9 mouse cellular contexts compared by ENCODE assay signal in genomic region chr7:46029299-46030144, GRCm38 (mm10). TPM values are rescaled to one million over a fixed set of nuclear protein-coding genes. Genes with fewer than 3 reads are reported as not detected.
DNase-seq lines count a peak whose midpoint lies in the region; ATAC-seq lines count a peak whose summit lies in the region.
"Had no signal": no experiment of that assay in that cellular context is flagged by ENCODE, and none has a peak within 500 bp of the region (broad histone marks: within the 10 kb centered on the region; RNA-seq: fewer than 3 reads in every experiment).

No protein-coding gene starts in this region.

- H3K4me2 ChIP-seq in heart, embryonic 16.5 days (ENCODE audit: low read depth, low read length): peak overlapping the region; percentile 25; the same call in 1 of the 2 replicates
- H3K4me2 ChIP-seq in liver, embryonic 11.5 days: peak overlapping the region; percentile 21

- no peaks in the 10 kb centered on the region for H3K9me3 ChIP-seq in heart, embryonic 16.5 days (replicated peaks; ENCODE audit: control insufficient read depth, low read length)
- no peaks in the 10 kb centered on the region for H3K9me3 ChIP-seq in embryonic facial prominence, embryonic 10.5 days
- H3K9me3 ChIP-seq in liver, embryonic 11.5 days (ENCODE audit: control insufficient read depth, low read length): no peaks in the 10 kb centered on the region

- 0 out of 2 replicates have a peak overlapping the region, but pooled peaks have one; percentile 37 for H3K9ac ChIP-seq in heart, embryonic 16.5 days (ENCODE audit: low read length)
- H3K9ac ChIP-seq in liver, embryonic 11.5 days (ENCODE audit: low read depth, low read length): no peak overlapping the region

- H3K36me3 ChIP-seq in heart, embryonic 16.5 days (ENCODE audit: control insufficient read depth, insufficient read depth): no peaks in the 10 kb centered on the region
- H3K36me3 ChIP-seq in embryonic facial prominence, embryonic 10.5 days (replicated peaks): no peaks in the 10 kb centered on the region
- H3K36me3 ChIP-seq in liver, embryonic 11.5 days (ENCODE audit: control insufficient read depth, insufficient read depth, low read length): no peaks in the 10 kb centered on the region

- H3K4me3 ChIP-seq in heart, embryonic 16.5 days (ENCODE audit: low read length): no peak overlapping the region
- H3K4me3 ChIP-seq in embryonic facial prominence, embryonic 10.5 days: peak overlapping the region; percentile 39
- H3K4me3 ChIP-seq in liver, embryonic 11.5 days (ENCODE audit: low read depth, low read length): no peak overlapping the region

- peaks cover 4% of the 10 kb centered on the region for H3K4me1 ChIP-seq in heart, embryonic 16.5 days (ENCODE audit: control insufficient read depth, insufficient read depth, low read length)
- peaks cover 18% of the 10 kb centered on the region for H3K4me1 ChIP-seq in embryonic facial prominence, embryonic 10.5 days
- H3K4me1 ChIP-seq in liver, embryonic 11.5 days (replicated peaks; ENCODE audit: control insufficient read depth, insufficient read depth, low read length): peaks cover 15% of the 10 kb centered on the region

- no peak overlapping the region for H3K27ac ChIP-seq in heart, embryonic 16.5 days (ENCODE audit: low read length)
- H3K27ac ChIP-seq in embryonic facial prominence, embryonic 10.5 days (replicated peaks): 0 out of 2 replicates have a peak overlapping the region, but pooled peaks have one; percentile 24
- H3K27ac ChIP-seq in liver, embryonic 11.5 days (ENCODE audit: low read depth, low read length): peak overlapping the region; percentile 77

- H3K27me3 ChIP-seq in heart, embryonic 16.5 days (ENCODE audit: control insufficient read depth, insufficient read depth, low read length): no peaks in the 10 kb centered on the region
- H3K27me3 ChIP-seq in embryonic facial prominence, embryonic 10.5 days (replicated peaks; ENCODE audit: low read depth, poor library complexity, severe bottlenecking): no peaks in the 10 kb centered on the region
- H3K27me3 ChIP-seq in liver, embryonic 11.5 days (replicated peaks; ENCODE audit: control insufficient read depth, insufficient read depth, low read length): no peaks in the 10 kb centered on the region

- 59% methylated on average over 9 of the region's 9 CpGs for WGBS in heart, embryonic 16.5 days
- WGBS in embryonic facial prominence, embryonic 10.5 days: 69% methylated on average over 9 of the region's 9 CpGs
- WGBS in liver, embryonic 11.5 days: 64% methylated on average over 9 of the region's 9 CpGs

- no peak for ATAC-seq in heart, embryonic 16.5 days (replicated peaks; ENCODE audit: extremely low read depth, insufficient read depth, low FRiP score)
- ATAC-seq in liver, embryonic 11.5 days (replicated peaks; ENCODE audit: low FRiP score): no peak

- no peak for DNase-seq in heart, adult 8-10 months (ENCODE audit: low spot score)
- peak; percentile 71 for DNase-seq in A20 (ENCODE audit: low read depth, low spot score)
- DNase-seq in embryonic facial prominence, embryonic 10.5 days (ENCODE audit: low spot score): no peak
- no peak for DNase-seq in liver, embryonic 11.5 days (ENCODE audit: low spot score)
- DNase-seq in adrenal gland, adult (ENCODE audit: inconsistent age in 2 of 2, low spot score in 1 of 2): no peak
- DNase-seq in cerebellum, adult 9-11 months: no peak
- DNase-seq in c-Kit-positive CD71-positive TER-119-positive erythroid progenitor cells, embryonic 14.5 days (ENCODE audit: low spot score): no peak

RNA-seq across cellular contexts. Expression of gene Abcc6, which starts 0.6 kb away (rescaled TPM):
- 0.11 and 0.12 TPM in 2 replicates for polyA plus RNA-seq in heart, embryonic 16.5 days (2015; fragmentation: Nextera tagmentation; extraction: Ambion mirVana)
- total RNA-seq in heart, adult 8-10 months (2022): not detected
- polyA plus RNA-seq in embryonic facial prominence, embryonic 10.5 days (2016; fragmentation: Nextera tagmentation; extraction: Ambion mirVana): 0.10 TPM in 1 of 2 replicates, not detected in the other
- polyA plus RNA-seq in liver, embryonic 11.5 days (2014; fragmentation: Nextera tagmentation; extraction: Ambion mirVana): 5.2 and 5.4 TPM in 2 replicates
- polyA plus RNA-seq: heart, postnatal 0 days had no signal

RNA-seq across cellular contexts. Expression of gene Nomo1, which starts 4.0 kb away (rescaled TPM):
- polyA plus RNA-seq in heart, embryonic 16.5 days (2015; fragmentation: Nextera tagmentation; extraction: Ambion mirVana): 35.9 and 36.2 TPM in 2 replicates
- 100 to 1,000 TPM in 1 of 4 experiments, 10 to 100 TPM in 3; 87.3 to 107 (median 96.3) TPM for total RNA-seq in heart, adult 8-10 months (2022)
- 26.8 and 30.6 TPM in 2 replicates for polyA plus RNA-seq in embryonic facial prominence, embryonic 10.5 days (2016; fragmentation: Nextera tagmentation; extraction: Ambion mirVana)
- polyA plus RNA-seq in liver, embryonic 11.5 days (2014; fragmentation: Nextera tagmentation; extraction: Ambion mirVana): 45.5 and 47.6 TPM in 2 replicates
